Mouse (Mus musculus): ENCODE results near the gene Kctd20.
"Not testable (repeated sequence)": the region's sequence is repeated elsewhere in the genome, so short reads cannot be mapped to it uniquely, and the experiment has no call there.

Kctd20 gene

GRCm38 (mm10) chr17:28987713-28988112 is 36.0 kb downstream of the Kctd20 start:
- peak; percentile 21 for DNase-seq

DNA sequence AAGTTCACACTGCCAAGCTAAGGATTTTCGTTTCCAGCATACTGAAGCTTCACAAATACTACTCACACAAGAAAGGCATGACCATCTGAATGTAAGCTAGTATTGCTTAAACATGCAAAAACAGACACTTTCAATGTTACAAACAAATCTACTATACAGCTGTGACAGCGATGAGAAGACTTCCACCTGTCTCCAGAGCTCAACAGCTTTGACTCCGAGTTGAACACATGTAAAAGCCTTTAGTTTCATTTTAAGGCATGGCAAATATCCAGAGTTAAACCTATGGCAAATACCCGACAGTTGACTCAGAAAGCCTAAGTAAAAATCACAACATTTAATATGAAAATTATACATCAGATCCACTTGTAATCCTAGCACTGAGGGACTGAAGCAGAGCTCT is 36.5 kb downstream of the Kctd20 start:
- DNase-seq, result no peak

DNA sequence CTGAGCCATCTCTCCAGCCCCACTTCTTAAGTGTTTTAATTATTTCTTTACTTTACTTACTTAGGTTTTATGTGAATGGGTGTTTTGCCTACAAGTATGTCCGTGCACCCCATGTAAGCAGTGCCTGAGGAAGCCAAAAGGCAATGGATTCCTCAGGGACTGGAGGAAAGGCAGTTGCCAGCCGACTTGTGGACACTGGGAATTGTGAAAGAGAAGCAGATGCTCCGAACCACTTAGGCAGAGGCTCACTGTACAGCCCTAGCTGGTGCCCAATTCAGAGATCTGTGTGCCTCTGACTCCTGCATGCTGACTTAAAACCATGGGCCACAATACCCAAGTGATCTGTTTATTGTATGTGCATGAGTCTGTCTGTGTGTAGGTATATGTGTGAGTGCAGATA is 37.2 kb downstream of the Kctd20 start:
- no peak for DNase-seq

- no peak for DNase-seq
Measured at GRCm38 (mm10) chr17:28990060-28990459, 38.3 kb downstream of the Kctd20 start.

DNA sequence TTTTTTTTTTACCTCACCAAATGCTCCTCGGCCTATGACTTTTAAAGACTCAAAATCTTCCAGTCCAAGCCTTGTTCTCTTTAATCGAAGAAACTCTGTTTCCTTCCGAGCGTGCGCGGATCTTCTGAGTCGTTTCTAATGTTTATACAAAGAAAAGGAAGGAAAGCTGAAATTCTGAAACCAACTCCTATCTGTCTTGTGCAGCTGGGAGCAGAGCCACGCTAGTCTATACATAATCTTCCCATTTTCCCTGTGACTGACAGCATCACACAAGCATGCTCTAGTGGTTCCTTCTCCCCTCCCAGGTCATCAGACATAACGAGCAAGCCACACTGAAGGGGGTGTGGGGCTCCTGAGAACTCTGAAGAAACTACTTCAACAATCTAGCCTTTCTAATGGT is 39.5 kb downstream of the Kctd20 start:
- no peak for DNase-seq

DNA sequence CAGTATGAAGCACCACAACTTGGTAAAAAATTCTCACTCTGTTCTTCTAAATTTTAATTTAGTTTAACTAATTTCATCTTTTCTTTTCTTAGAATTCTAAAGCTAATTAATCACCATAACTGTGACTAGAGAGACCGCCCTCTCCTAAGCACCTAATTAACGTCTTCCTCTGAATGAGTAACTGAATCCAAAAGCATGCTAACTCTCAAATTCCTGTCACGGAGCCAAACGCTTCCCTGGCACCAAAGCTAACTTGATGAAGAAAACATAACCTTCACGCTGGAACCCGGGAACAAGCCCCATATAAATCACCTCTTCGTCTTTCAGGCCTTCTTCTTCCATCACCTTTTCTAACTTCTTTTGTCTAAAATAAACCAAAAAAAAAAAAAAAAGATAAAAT is 40.4 kb downstream of the Kctd20 start:
- DNase-seq, result no peak

DNA sequence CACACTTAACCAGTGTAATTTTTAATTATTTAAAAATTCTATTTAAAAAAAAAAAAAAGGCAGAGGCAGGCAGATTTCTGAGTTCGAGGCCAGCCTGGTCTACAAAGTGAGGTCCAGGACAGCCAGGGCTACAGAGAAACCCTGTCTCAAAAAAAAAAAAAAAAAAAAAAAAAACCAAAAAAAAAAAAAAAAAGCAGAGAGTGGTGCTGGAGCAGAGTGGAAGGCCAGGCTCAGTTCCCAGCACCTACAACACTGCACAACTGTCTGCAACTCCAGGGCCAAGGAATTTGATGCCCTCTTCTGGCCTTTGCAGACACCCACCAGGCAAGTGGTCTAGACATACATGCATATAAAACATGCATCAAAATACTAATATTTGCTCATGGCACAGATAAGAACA is 41.3 kb downstream of the Kctd20 start:
- not testable (repeated sequence) for DNase-seq

DNA sequence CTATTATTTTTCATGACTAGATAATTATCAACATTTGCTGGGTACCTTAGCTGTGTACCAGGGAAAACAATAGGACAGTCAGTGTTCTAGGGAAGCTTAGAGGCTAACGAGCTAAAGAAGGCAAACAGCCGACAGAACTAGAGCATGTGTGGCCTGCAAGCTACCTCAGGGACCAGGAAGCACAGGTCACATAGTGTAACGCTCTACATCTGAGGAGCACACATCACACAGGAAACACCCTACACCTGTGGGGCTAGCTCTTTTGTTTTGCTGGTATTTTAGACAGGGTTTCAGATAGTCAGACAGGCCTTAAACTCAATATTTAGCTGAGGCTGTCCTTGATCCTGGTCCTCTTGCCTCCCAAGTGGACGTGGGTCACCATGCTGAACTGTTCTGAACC is 42.9 kb downstream of the Kctd20 start:
- no peak for DNase-seq

DNA sequence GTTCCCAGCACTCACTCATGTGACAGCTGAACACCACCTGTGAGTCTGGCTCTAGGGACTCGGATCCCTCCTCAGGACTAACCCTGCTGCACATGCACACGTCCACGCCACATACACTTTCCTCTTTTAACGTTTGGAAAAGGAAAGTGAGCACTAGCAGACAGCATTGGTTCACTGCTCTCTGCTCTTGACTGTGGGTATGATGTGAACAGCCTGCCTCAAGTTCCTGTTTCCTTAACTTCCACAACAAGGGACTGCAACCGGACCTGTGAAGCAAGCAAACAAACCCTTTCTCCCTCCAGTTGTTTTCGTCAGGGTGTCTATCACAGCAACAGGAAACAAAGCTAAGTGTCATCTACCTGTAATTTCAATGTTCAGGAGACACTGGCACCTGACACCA is 48.7 kb downstream of the Kctd20 start:
- no peak for DNase-seq

DNA sequence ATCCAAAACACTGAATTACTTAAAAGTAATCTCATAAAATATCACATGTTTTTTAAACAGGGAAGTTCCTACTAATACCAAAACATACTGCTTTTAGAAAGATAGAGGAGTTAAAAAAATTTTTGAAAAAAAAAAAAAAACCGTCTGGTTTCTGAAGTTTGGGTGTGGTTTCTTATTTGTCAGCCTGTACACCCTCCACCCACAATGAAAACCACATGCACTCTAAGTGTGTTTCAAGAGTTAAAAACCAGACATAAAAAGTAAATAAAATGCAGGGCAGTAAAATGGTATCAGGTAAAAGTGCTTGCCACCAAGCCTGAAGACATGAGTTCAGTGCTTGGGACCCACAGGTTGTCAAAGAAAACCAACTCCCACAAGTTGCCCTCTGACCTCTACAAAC is 52.0 kb downstream of the Kctd20 start:
- no peak for DNase-seq

DNA sequence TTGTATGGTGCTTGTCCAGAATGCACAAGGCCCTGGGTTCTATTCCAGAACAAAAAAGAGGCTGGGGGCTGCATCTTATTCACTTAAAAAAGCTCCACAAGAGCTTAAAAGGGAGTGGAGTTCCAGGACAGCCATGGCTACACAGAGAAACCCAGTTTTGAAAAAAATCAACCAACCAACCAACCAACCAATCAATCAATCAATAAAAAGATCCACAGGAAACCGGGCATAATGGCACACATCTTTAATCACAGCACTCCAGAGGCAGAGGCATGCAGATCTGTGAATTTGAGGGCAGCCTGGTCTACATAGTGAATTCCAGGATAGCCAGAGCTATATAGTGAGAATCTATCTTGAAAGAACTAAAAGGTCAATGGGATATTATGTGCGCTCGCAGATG is 53.3 kb downstream of the Kctd20 start:
- no peak for DNase-seq

DNA sequence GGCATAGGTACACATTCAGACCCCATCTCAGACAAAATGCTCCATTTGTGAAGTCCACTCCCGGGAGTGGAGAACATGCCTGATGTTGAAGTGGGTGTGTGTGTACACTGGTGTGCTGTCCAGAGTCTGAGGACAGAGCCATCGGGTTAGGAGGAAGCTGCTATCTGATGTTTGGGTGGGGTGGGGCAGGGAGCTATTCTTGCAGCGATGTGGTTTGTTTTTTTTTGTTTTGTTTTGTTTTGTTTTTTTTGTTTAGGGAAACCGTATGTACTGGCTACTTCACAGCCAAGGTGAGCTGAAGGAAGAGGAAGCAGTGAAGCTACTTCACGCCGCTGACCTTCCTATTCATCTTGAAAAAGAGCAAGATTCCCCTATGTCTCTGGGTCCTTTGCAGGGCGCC is 55.1 kb downstream of the Kctd20 start:
- no peak for DNase-seq

DNA sequence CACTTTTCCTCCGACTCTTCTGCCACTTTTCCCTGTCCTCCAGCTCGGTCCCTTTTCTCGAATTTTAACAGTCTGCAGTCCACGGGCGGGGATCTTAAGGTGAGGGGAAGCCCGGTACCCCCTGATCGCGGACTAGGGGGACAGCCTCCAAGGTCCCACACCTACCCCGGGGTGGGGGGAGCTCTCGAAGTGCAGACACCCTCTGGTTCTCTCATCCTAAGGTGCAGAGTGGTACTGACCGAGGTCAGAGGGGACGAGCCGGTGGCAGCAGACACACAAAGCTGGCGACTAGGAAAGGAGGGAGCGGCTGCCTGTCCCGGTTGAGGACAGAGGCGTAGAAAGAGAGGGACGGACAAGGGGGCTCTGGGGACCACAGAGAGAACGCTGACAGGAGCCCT is 55.5 kb downstream of the Kctd20 start:
- no peak for DNase-seq

GRCm38 (mm10) chr17:29007641-29008325 is 56.0 kb downstream of the Kctd20 start, which contains the start of gene Stk38:
Gene Stk38, minus strand, starts transcription at chr17:29007995.
- peak; percentile 93 for DNase-seq

- DNase-seq, result no peak
Measured at GRCm38 (mm10) chr17:29008326-29008650, 56.5 kb downstream of the Kctd20 start.

- DNase-seq, result no peak
Measured at GRCm38 (mm10) chr17:29009181-29009580, 57.4 kb downstream of the Kctd20 start.

DNA sequence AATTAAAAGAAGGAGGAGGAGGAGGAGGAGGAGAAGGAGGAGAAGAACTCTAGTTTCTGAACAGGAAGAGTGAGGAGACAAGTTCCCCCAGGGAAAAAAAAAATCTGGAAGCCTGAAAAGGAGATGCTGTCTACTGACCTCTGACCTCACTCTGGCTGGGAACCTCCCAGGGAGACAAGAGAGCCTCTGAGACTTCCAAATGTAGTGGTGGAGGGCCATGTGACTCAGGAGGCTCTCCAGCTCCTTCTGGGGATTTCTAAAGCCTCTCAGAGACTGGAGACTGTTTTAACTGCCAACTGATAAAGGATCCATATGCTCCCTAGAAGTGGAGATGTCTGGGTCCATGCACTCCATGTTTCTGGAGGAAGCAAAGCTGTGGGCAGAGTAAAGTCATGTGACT is 62.5 kb downstream of the Kctd20 start:
- DNase-seq, result no peak

DNA sequence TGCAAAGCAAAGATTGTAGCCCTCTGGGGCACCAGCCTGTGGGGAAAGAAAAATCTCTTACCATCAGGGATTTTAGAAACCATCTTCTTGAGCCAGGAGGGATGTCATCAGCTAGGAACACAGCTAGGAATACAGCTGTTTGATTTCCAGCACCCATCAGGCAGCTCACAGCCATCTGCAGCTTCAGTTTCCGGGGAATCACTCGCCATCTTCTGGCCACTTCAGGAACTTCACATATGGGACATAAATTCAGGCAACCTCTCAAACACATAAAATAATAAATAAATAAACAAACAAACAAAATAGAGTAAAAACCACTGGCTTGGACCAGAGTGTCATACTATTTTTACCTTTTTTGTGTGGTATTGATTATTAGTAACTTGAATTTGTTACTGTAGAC is 63.9 kb downstream of the Kctd20 start:
- DNase-seq, result no peak

GRCm38 (mm10) chr17:29016705-29017104 is 65.0 kb downstream of the Kctd20 start:
- no peak for DNase-seq

DNA sequence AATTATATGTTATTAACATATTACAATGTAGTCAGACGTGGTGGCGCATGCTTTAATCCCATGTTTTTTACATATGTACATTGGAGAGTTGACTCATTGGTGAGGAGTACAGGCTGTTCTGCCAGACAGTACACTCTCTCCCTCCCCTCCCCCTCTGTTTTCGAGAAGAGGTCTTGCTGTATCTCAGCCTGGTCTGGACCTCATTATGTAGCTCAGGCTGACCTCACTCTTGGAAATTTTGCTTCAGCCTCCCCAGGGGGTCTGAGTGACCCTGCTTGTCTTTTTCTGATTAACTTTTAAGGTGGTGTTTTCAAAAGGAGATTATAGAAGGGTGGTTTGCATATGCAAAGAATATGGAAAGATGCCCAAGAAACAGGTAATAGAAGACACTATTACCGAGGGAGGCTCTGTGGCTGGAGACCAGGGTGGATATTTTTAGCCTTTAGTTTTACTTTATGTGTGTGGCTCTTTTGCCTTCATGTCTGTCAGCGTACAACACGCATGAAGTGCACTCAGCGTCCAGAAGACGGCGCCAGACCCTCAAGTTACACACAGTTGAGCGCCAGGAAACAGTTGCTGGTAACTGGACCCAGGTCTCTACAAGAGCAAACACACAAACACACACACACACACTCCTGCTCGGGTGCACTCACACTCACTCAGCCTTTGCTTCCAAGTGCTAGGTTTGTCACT is 66.7 kb downstream of the Kctd20 start:
- DNase-seq, result no peak

All from cerebellum, adult 9-11 months (tissue).